Mouse (Mus musculus) midbrain, embryonic 14.5 days (tissue): ENCODE data around the gene Ankrd34a. TPM values are rescaled to one million over a fixed set of nuclear protein-coding genes. Genes with fewer than 3 reads are reported as not detected.

Experiments used
- ATAC-seq: fragments of 200-750 bp; cut with Nextera tagmentation; 2 replicates; pipeline ENCODE4 v1.8.0; 2017; ENCODE audit warnings: moderate number of reproducible peaks, moderate library complexity; ENCODE audit not compliant: low FRiP score, low TSS enrichment
- DNase-seq: peaks from one replicate; pipeline ENCODE4 v3.0.0-alpha.2; 2015
- H3K27ac ChIP-seq: fragments of 300-500 bp; sonication (generic); replicated peaks from 2 replicates; pipeline ENCODE4 v1.5.1; 2014; ENCODE audit warnings: mild to moderate bottlenecking, low read depth, low read length, moderate library complexity
- H3K27me3 ChIP-seq: fragments of 300-500 bp; sonication (generic); 2 replicates; pipeline ENCODE4 v1.6.1; 2014; ENCODE audit warnings: low read length, control low read depth, mixed read lengths; ENCODE audit not compliant: control insufficient read depth, insufficient read depth
- H3K36me3 ChIP-seq: fragments of 300-500 bp; sonication (generic); 2 replicates; pipeline ENCODE4 v1.6.1; 2014; ENCODE audit warnings: low read length, control low read depth; ENCODE audit not compliant: control insufficient read depth, insufficient read depth
- H3K4me1 ChIP-seq: fragments of 300-500 bp; sonication (generic); 2 replicates; pipeline ENCODE4 v1.6.1; 2014; ENCODE audit warnings: mild to moderate bottlenecking, antibody characterized with exemption, low read length, control low read depth; ENCODE audit not compliant: control insufficient read depth, insufficient read depth
- H3K4me2 ChIP-seq: fragments of 300-500 bp; sonication (generic); 2 replicates; pipeline ENCODE4 v1.6.1; 2014; ENCODE audit warnings: mild to moderate bottlenecking, low read length, moderate library complexity
- H3K4me3 ChIP-seq: fragments of 300-500 bp; sonication (generic); replicated peaks from 2 replicates; pipeline ENCODE4 v1.5.1; 2014; ENCODE audit warnings: low read depth, low read length
- H3K9ac ChIP-seq: fragments of 300-500 bp; sonication (generic); replicated peaks from 2 replicates; pipeline ENCODE4 v1.6.1; 2014; ENCODE audit warnings: mild to moderate bottlenecking, low read length, moderate library complexity
- H3K9me3 ChIP-seq: fragments of 300-500 bp; sonication (generic); 2 replicates; pipeline ENCODE4 v1.6.1; 2016; ENCODE audit warnings: low read length, control low read depth, mixed read lengths; ENCODE audit not compliant: control insufficient read depth
- WGBS: fragments of 180-500 bp; shearing (Covaris S2); extraction: QIAGEN DNeasy Blood & Tissue Kit; methylation state at CpG from one replicate; pipeline ENCODE4 v1.1.7; 2014; 5-methylcytosine and 5-hydroxymethylcytosine counted together
- polyA plus RNA-seq: library from polyadenylated mRNA; unstranded; fragments of >200 nt; fragmentation: Nextera tagmentation; extraction: Ambion mirVana; gene quantifications from 2 replicates; pipeline ENCODE4 v1.2.1, GENCODE M21; 2014

The Ankrd34a gene
- polyA plus RNA-seq, 1 experiment from 2014 or later = 12.0 TPM

DNA sequence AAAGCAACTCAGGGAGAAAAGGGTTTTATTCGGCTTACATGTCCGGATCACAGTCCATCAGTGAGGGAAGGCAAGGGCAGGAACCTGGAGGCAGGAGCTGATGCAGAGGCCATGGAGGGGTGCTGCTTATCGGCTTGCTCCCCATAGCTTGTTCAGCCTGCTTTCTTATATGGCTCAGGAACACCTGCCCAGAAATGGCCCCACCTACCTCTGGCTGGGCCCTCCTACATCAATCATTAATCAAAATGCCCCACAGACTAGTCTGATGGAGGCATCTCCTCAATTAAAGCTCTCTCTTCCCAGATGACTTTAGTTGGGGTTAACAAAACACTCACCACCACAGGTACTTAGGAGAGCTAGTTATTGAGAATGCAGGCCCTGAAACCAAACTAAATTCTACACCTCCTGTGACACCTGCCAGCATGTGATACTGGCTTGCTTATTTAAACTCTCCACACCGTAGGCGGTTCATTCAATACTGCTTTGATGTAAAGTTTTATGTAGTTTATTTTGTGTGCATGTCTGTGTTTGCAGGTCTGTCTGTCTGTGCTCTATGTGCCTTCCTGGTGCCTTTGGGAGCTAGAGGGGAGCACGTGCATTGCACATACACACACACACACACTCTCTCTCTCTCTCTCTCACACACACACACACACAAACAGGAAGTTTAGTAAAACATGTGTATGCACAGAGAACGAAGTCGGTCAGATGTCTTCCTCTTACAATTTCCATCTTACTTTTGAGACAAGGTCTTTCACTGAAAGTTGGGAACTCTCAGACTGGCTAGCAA is 29.6 kb upstream of the Ankrd34a start:
- 85% methylated on average over 8 of the region's 8 CpGs for WGBS
- no peaks in the 10 kb centered on the region for H3K27me3 ChIP-seq
- no peak overlapping the region for H3K27ac ChIP-seq
- no peak overlapping the region for H3K9ac ChIP-seq
- 0 out of 2 replicates have a peak, but pooled peaks cover 3% of the 10 kb centered on the region for H3K4me1 ChIP-seq
- no peak overlapping the region for H3K4me2 ChIP-seq
- ATAC-seq = no peak
- H3K9me3 ChIP-seq = no peaks in the 10 kb centered on the region
- DNase-seq = no peak
- no peak overlapping the region for H3K4me3 ChIP-seq
- no peaks in the 10 kb centered on the region for H3K36me3 ChIP-seq

DNA sequence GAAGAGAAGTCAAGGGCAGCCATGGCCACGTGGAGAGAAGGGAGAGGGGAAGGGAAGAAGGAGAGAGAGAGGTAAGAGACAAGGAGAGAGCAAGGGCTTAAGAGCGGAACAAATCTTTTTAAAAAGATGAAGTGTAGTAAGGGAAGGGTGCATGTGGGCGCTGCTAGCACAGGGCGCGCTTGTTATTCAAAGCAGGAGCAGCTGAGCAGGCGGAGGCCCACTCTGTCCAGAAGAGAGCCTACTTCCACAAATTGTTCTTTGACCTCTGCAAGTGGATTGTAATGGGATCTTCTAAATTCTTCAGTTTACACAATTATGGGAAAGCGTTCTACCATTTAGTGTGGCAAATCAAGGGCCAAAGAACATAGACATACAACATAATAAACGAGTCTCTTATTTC is 27.8 kb upstream of the Ankrd34a start:
- H3K4me3 ChIP-seq = no peak overlapping the region
- H3K27ac ChIP-seq = no peak overlapping the region
- 50% methylated on average over 8 of the region's 8 CpGs for WGBS
- H3K4me2 ChIP-seq = no peak overlapping the region
- no peak for DNase-seq
- ATAC-seq = no peak
- H3K4me1 ChIP-seq = no peaks in the 10 kb centered on the region
- H3K9ac ChIP-seq = no peak overlapping the region
- no peaks in the 10 kb centered on the region for H3K36me3 ChIP-seq
- no peaks in the 10 kb centered on the region for H3K27me3 ChIP-seq
- no peaks in the 10 kb centered on the region for H3K9me3 ChIP-seq

DNA sequence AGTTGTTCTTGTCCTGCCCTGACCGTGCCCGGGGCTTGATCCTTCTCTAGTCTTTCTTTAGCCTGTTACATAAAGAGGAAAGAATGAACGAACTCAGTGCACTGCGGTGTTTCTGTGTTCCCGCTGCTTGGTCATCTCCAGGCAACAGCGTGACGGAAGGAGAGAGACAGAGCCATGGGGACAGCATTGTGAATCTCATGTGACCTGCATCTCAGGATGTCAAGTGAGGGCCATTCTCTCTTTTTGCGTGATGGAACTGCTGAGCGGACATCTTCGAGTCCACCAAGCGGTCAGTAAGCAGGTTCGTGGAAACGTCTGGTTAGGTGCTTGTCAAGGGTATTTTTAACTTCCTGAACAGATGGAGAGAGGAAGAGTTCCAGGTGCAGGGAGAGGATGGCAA is 26.9 kb upstream of the Ankrd34a start:
- DNase-seq (no peak), ATAC-seq (no peak)
- H3K4me1 ChIP-seq = no peaks in the 10 kb centered on the region
- H3K4me3 ChIP-seq = no peak overlapping the region
- H3K9ac ChIP-seq = no peak overlapping the region
- 86% methylated on average over 13 of the region's 13 CpGs for WGBS
- no peaks in the 10 kb centered on the region for H3K27me3 ChIP-seq
- no peak overlapping the region for H3K4me2 ChIP-seq
- H3K27ac ChIP-seq = no peak overlapping the region
- H3K36me3 ChIP-seq = no peaks in the 10 kb centered on the region
- H3K9me3 ChIP-seq = no peaks in the 10 kb centered on the region

DNA sequence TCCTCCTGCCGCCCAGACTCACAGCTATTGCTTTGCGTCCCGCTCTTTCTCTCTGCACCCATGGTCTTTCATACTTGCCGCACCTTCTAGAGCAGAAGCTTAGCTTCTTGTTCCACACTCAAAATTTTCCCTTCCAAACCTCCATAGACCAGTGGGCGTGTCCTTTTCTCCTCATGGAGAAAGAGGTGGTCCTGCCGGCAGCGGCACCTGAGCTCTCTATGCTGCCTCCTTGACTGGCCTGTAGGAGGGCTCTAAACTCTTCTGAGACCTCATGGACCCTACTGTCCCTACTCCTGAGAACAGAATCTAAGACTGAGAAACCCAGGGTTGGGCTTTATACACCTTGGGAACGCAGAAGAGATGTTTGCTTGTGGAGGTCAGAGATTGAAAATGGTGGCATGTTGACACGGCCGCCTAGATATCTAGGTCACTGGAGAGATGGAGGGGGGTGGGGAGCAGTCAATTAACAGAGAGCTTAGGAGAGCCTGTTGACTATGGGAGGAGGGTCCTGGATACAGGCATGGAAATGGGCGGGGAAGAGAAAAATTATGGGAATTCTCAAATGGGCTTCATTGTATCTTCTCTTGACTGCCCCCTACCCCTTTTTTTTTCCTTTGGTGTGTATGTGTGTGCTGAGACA is 26.4 kb upstream of the Ankrd34a start:
- no peaks in the 10 kb centered on the region for H3K9me3 ChIP-seq
- H3K4me2 ChIP-seq = no peak overlapping the region
- H3K27ac ChIP-seq = no peak overlapping the region
- no peaks in the 10 kb centered on the region for H3K4me1 ChIP-seq
- 92% methylated on average over 11 of the region's 11 CpGs for WGBS
- H3K36me3 ChIP-seq = no peaks in the 10 kb centered on the region
- no peak overlapping the region for H3K9ac ChIP-seq
- DNase-seq (no peak), ATAC-seq (no peak)
- no peak overlapping the region for H3K4me3 ChIP-seq
- no peaks in the 10 kb centered on the region for H3K27me3 ChIP-seq

DNA sequence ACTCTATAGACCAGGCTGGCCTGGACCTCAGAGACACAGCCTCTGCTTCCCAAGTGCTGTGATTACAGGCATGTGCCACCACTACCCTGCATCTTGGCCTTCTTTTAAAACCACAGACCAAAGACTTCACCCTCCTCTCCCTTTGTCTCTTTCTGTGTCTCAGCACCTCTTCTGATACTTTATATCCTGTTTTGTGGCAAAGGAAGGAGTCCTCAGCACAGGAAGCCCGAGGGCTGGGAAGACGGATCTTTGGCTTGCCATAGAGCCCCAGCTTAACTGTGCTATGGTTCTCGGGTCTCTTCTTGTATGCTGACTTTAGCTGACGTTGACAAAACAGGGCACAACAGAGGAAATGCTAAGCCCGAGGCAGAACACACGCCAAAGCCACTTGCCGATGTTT is 25.8 kb upstream of the Ankrd34a start:
- DNase-seq (no peak), ATAC-seq (no peak)
- H3K4me2 ChIP-seq = no peak overlapping the region
- H3K27ac ChIP-seq = no peak overlapping the region
- no peak overlapping the region for H3K4me3 ChIP-seq
- no peak overlapping the region for H3K9ac ChIP-seq
- H3K36me3 ChIP-seq = no peaks in the 10 kb centered on the region
- H3K4me1 ChIP-seq = no peaks in the 10 kb centered on the region
- 78% methylated on average over 7 of the region's 7 CpGs for WGBS
- no peaks in the 10 kb centered on the region for H3K27me3 ChIP-seq
- H3K9me3 ChIP-seq = no peaks in the 10 kb centered on the region

DNA sequence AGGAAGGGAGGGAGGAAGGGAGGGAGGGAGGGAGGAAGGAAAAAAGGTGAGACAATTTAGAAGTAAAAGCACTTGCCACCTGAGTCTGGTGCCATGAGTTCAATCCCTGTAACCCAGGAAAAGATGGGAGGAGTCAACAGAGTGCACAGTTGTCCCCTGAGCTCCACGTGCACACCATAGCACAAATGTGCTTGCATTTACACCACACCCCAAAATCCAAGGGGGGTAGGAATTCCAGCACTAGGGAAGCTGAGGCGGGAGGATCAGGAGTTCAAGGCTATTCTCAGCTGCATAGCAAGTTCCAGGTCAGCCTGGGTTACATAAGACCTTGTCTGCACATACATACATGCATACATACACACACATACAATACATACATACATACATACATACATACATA is 25.1 kb upstream of the Ankrd34a start:
- Histone ChIP-seq H3K4me1 (peaks cover 1% of the 10 kb centered on the region; the same call in 1 of the 2 replicates), H3K27ac (no peak overlapping the region), H3K9ac (no peak overlapping the region), H3K36me3 (no peaks in the 10 kb centered on the region), H3K27me3 (no peaks in the 10 kb centered on the region), H3K9me3 (no peaks in the 10 kb centered on the region), H3K4me3 (no peak overlapping the region), H3K4me2 (no peak overlapping the region)
- ATAC-seq (no peak), DNase-seq (no peak)
- 82% methylated on average over 2 of the region's 2 CpGs for WGBS

DNA sequence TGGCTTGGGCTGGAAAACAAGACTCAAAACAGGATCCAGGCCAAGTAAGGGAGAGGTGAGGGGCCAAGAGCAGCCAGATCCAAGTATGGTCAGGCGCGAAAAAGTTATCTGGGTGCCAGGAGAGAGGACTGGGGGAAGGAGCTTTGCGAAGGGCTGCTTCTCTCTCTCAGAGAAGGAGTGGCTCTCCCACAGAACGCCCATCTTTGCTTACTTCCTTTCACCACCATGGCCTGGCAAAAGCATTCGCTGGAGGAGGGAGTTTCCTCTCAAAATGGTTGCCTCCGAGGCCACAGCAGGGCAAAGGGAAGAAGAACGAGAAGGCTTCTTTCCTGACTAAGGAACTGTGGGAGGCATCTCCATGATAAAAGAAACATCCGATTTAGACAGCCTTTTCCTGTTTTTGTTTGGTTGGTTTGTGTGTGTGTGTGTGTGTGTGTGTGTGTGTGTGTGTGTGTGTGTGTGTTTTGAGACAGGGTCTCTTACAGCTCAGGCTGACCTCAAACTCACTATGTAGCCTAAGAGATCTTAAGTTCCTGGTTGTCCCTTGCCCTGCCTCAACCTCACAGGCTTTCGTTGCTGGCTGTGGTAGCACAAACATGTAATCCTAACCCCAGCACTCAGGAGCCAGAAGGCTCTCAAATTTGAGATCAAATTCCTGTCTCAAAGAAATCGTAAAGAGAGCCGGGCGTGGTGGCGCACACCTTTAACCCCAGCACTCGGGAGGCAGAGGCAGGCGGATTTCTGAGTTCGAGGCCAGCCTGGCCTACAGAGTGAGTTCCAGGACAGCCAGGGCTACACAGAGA is 24.3 kb upstream of the Ankrd34a start:
- 80% methylated on average over 16 of the region's 16 CpGs for WGBS
- peaks cover 9% of the 10 kb centered on the region for H3K4me1 ChIP-seq
- no peak overlapping the region for H3K9ac ChIP-seq
- no peaks in the 10 kb centered on the region for H3K36me3 ChIP-seq
- H3K4me2 ChIP-seq = no peak overlapping the region
- DNase-seq (no peak), ATAC-seq (no peak)
- H3K27me3 ChIP-seq = no peaks in the 10 kb centered on the region
- no peak overlapping the region for H3K27ac ChIP-seq
- H3K9me3 ChIP-seq = no peaks in the 10 kb centered on the region
- H3K4me3 ChIP-seq = no peak overlapping the region

DNA sequence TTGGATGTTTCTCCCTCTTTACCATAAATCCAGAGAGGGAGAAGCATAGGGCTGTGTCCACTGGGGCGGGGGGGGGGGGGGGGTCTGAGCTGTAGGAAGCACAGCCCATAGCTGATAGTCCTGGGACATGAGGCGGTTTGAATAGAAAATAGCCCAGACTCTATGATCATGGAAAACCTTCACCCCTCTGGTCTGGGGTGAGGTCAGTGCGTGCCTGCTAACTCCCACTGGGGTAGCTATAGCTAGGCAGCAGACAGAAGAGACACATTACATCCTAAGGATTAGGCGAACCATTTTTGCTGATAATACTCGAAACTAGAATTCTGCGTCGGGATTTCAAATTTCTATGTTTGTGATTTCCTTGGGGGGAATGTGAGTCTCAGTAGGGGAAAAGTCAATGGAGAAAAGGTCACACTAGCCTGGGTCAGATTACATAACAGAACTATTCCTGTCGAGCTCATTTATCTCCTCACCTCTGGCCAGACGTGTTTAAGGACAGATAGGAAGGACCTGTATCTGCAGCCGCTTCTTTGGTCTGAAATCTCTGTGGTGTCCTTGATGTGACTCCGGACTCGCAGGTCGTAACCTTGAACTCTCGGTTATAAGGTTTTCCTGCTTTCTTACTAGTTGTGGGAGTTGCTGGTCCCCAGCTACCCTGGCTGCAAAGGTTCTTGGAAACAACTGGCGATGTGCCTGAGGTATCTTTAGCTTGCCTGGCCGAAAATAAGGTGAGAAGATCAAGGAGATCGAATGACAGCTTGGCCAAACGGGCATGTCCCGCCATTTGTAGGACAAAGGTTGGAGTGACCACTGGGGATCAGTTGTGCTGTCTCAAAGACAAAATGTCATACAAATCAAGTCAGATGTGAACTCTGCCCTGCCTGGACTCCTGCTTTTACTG is 22.6 kb upstream of the Ankrd34a start:
- H3K4me3 ChIP-seq = no peak overlapping the region
- no peak for DNase-seq
- no peak overlapping the region for H3K4me2 ChIP-seq
- H3K9ac ChIP-seq = no peak overlapping the region
- H3K9me3 ChIP-seq = no peaks in the 10 kb centered on the region
- H3K27ac ChIP-seq = no peak overlapping the region
- H3K4me1 ChIP-seq = peaks cover 14% of the 10 kb centered on the region
- no peaks in the 10 kb centered on the region for H3K36me3 ChIP-seq
- ATAC-seq = no peak
- WGBS = 88% methylated on average over 19 of the region's 19 CpGs
- no peaks in the 10 kb centered on the region for H3K27me3 ChIP-seq
